Mouse (Mus musculus) heart, postnatal 14 days (tissue): ENCODE data around the gene Zbtb9. TPM values are rescaled to one million over a fixed set of nuclear protein-coding genes. Genes with fewer than 3 reads are reported as not detected.

Experiments used
- DNase-seq, 2 experiments: peaks; one replicate each; pipeline ENCODE4 v3.0.0; 2021 to 2022
- intact Hi-C: fragments of 180-260 bp; cut with DNase I; formaldehyde crosslinking; loops from one replicate; pipeline ENCODE4 v1.15.1; 2025
- total RNA-seq, 2 experiments: library from RNA; stranded (reverse); gene quantifications; 2 replicates each; pipeline ENCODE4 v1.2.3; 2021

Zbtb9 gene
- total RNA-seq, 2 experiments from 2014 or later: 1.7 to 3.3 TPM

- DNase-seq: no peak
- intact Hi-C loops: no loop called here
These were observed 32.0 kb downstream of the Zbtb9 start for GRCm38 (mm10) chr17:27004903-27005485.

- no peak for DNase-seq
- intact Hi-C loops: no loop called here
These were observed 32.7 kb downstream of the Zbtb9 start for GRCm38 (mm10) chr17:27005644-27006043.

- intact Hi-C loops: no loop called here
- no peak for DNase-seq
These were observed 35.3 kb downstream of the Zbtb9 start for GRCm38 (mm10) chr17:27008277-27008676.

GRCm38 (mm10) chr17:27011167-27011566 is 38.2 kb downstream of the Zbtb9 start:
- intact Hi-C loops: no loop called here
- no peak for DNase-seq

GRCm38 (mm10) chr17:27011998-27012672 is 39.2 kb downstream of the Zbtb9 start:
- DNase-seq: no peak
- intact Hi-C loops: no loop called here

- DNase-seq: no peak
- intact Hi-C loops: no loop called here
These were observed 39.9 kb downstream of the Zbtb9 start for GRCm38 (mm10) chr17:27012909-27013308.

GRCm38 (mm10) chr17:27017564-27018499 is 44.9 kb downstream of the Zbtb9 start:
- intact Hi-C loops: no loop called here

GRCm38 (mm10) chr17:27018555-27019196 is 45.7 kb downstream of the Zbtb9 start:
- intact Hi-C loops: no loop called here
- DNase-seq: no peak

More at GRCm38 (mm10) chr17:27017564-27018499, 44.9 kb downstream of the Zbtb9 start:
- peak; percentile 90 to 93 for DNase-seq

GRCm38 (mm10) chr17:27021076-27021475 is 48.1 kb downstream of the Zbtb9 start:
- intact Hi-C loops: no loop called here
- DNase-seq: no peak

- DNase-seq: no peak
- intact Hi-C loops: no loop called here
These were observed 48.8 kb downstream of the Zbtb9 start for GRCm38 (mm10) chr17:27021736-27022135.

GRCm38 (mm10) chr17:27023342-27023741 is 50.4 kb downstream of the Zbtb9 start:
- no peak for DNase-seq
- intact Hi-C loops: no loop called here

GRCm38 (mm10) chr17:27025326-27025902 is 52.4 kb downstream of the Zbtb9 start:
- intact Hi-C loops: loop anchor here (5.0 kb wide), 1 partner anchor 93 kb away; the partner anchor contains the start of gene Phf1
- no peak for DNase-seq

GRCm38 (mm10) chr17:27025951-27026350 is 53.0 kb downstream of the Zbtb9 start:
- intact Hi-C loops: loop anchor here (5.0 kb wide), 1 partner anchor 94 kb away; the partner anchor contains the start of gene Phf1
- no peak for DNase-seq

GRCm38 (mm10) chr17:27027460-27028283 is 54.7 kb downstream of the Zbtb9 start:
- intact Hi-C loops: loop anchor here (5.0 kb wide), 1 partner anchor 95 kb away; the partner anchor contains the start of gene Phf1
- peak; percentile 50 to 61 for DNase-seq

GRCm38 (mm10) chr17:27028284-27028795 is 55.4 kb downstream of the Zbtb9 start:
- peak; percentile 90 to 94 for DNase-seq
- intact Hi-C loops: loop anchor here (5.0 kb wide), 1 partner anchor 96 kb away; the partner anchor contains the start of gene Phf1

GRCm38 (mm10) chr17:27028909-27029308 is 55.9 kb downstream of the Zbtb9 start, which contains the start of gene Bak1:
TSS of gene Bak1 (minus strand) at chr17:27029009.
- no peak for DNase-seq
- intact Hi-C loops: loop anchor here (5.0 kb wide), 1 partner anchor 97 kb away; the partner anchor contains the start of gene Phf1

- intact Hi-C loops: loop anchor here (5.0 kb wide), 1 partner anchor 97 kb away; the partner anchor contains the start of gene Phf1
- no peak for DNase-seq
These were observed 56.5 kb downstream of the Zbtb9 start for GRCm38 (mm10) chr17:27029431-27029830.

- DNase-seq: no peak
- intact Hi-C loops: loop anchor here (5.0 to 10.0 kb wide), 2 partner anchors 174 to 486 kb away; partner anchors contain the start of gene Lemd2
These were observed 57.9 kb downstream of the Zbtb9 start for GRCm38 (mm10) chr17:27030896-27031295.
